Mouse (Mus musculus) bone marrow macrophage, adult 2 months (primary cell): Measurements from ENCODE around the gene Chordc1. TPM values are rescaled to one million over a fixed set of nuclear protein-coding genes. Genes with fewer than 3 reads are reported as not detected.
"Not testable (repeated sequence)": the region's sequence is repeated elsewhere in the genome, so short reads cannot be mapped to it uniquely, and the experiment has no call there.

ENCODE experiments used
- H3K27ac ChIP-seq: 2 replicates; pipeline ENCODE4 v1.5.1; 2012; ENCODE audit warnings: low read depth, low read length; ENCODE audit not compliant: insufficient read depth
- H3K4me1 ChIP-seq: 2 replicates; pipeline ENCODE4 v1.6.1; 2012; ENCODE audit warnings: low read length; ENCODE audit not compliant: control insufficient read depth, insufficient read depth
- H3K4me3 ChIP-seq: 2 replicates; pipeline ENCODE4 v1.5.1; 2012; ENCODE audit warnings: mild to moderate bottlenecking, low read length, moderate library complexity; ENCODE audit not compliant: insufficient read depth
- CTCF ChIP-seq: IDR thresholded peaks from 2 replicates; pipeline ENCODE4 v1.5.1; 2012; ENCODE audit warnings: low read depth, mild to moderate bottlenecking, low read length, moderate library complexity
- POLR2A ChIP-seq: IDR thresholded peaks from 2 replicates; pipeline ENCODE4 v1.6.1; 2012; ENCODE audit warnings: mild to moderate bottlenecking, low read depth, low read length, borderline replicate concordance
- polyA plus RNA-seq: library from polyadenylated mRNA; stranded (reverse); fragments of >200 nt; gene quantifications from 2 replicates; pipeline ENCODE4 v1.2.4, GENCODE M21; 2012; ENCODE audit not compliant: missing spikeins, insufficient read depth, insufficient read length

Gene Chordc1
- polyA plus RNA-seq = 52.3 and 66.3 TPM in 2 replicates

GRCm38 (mm10) chr9:18291571-18292429 is at the start of gene Chordc1:
Gene Chordc1 (plus strand): TSS chr9:18292125.
- H3K4me3 ChIP-seq = peak within 1 kb of the TSS; percentile 98
- TF ChIP-seq POLR2A = no peak
- no peak for TF ChIP-seq CTCF

GRCm38 (mm10) chr9:18275901-18276300 is 16.0 kb upstream of the Chordc1 start:
- TF ChIP-seq POLR2A = no peak
- TF ChIP-seq CTCF = no peak
- H3K4me1 ChIP-seq = no peaks in the 10 kb centered on the region
- H3K27ac ChIP-seq = no peak overlapping the region
- H3K4me3 ChIP-seq = no peak overlapping the region

More at GRCm38 (mm10) chr9:18291571-18292429, at the start of gene Chordc1:
- H3K4me1 ChIP-seq = peaks cover 4% of the 10 kb centered on the region
- H3K27ac ChIP-seq = peak within 1 kb of the TSS; percentile 87

GRCm38 (mm10) chr9:18276844-18277243 is 15.1 kb upstream of the Chordc1 start:
- Histone ChIP-seq H3K4me1 (no peaks in the 10 kb centered on the region), H3K4me3 (no peak overlapping the region), H3K27ac (no peak overlapping the region)
- no peak for TF ChIP-seq CTCF
- TF ChIP-seq POLR2A = no peak

- Histone ChIP-seq H3K4me3 (no peak overlapping the region), H3K27ac (no peak overlapping the region), H3K4me1 (no peaks in the 10 kb centered on the region)
- no peak for TF ChIP-seq CTCF
- no peak for TF ChIP-seq POLR2A
Measured at GRCm38 (mm10) chr9:18277497-18277896, 14.4 kb upstream of the Chordc1 start.

GRCm38 (mm10) chr9:18278693-18279092 is 13.2 kb upstream of the Chordc1 start:
- H3K4me1 ChIP-seq, H3K27ac ChIP-seq, H3K4me3 ChIP-seq: not testable (repeated sequence)

- TF ChIP-seq POLR2A (no peak), CTCF (no peak)
- peak overlapping the region; percentile 98 for H3K4me3 ChIP-seq
- H3K4me1 ChIP-seq = peaks cover 4% of the 10 kb centered on the region
- H3K27ac ChIP-seq = peak overlapping the region; percentile 87
Measured at GRCm38 (mm10) chr9:18292443-18292922, 558 bp downstream of the Chordc1 start.

- H3K27ac ChIP-seq = peak overlapping the region; percentile 87
- TF ChIP-seq CTCF (no peak), POLR2A (no peak)
- H3K4me3 ChIP-seq = peak overlapping the region; percentile 98
- H3K4me1 ChIP-seq = peaks cover 4% of the 10 kb centered on the region
Measured at GRCm38 (mm10) chr9:18293026-18293781, 1.3 kb downstream of the Chordc1 start.

GRCm38 (mm10) chr9:18298301-18298700 is 6.4 kb downstream of the Chordc1 start:
- peaks cover 4% of the 10 kb centered on the region for H3K4me1 ChIP-seq
- H3K27ac ChIP-seq = no peak overlapping the region
- H3K4me3 ChIP-seq = no peak overlapping the region
- no peak for TF ChIP-seq POLR2A
- no peak for TF ChIP-seq CTCF

- H3K27ac ChIP-seq = no peak overlapping the region
- H3K4me3 ChIP-seq = no peak overlapping the region
- H3K4me1 ChIP-seq = no peaks in the 10 kb centered on the region
- TF ChIP-seq POLR2A = no peak
- TF ChIP-seq CTCF = no peak
Measured at GRCm38 (mm10) chr9:18319990-18320389, 28.1 kb downstream of the Chordc1 start.

Other genes starting within 250 kb of the Chordc1 start
- gene Naalad2, start 110.9 kb downstream of the Chordc1 start, polyA plus RNA-seq = not detected in 2 replicates
- 0.24 and 0.41 TPM in 2 replicates for gene Ubtfl1, start 112.3 kb downstream of the Chordc1 start, polyA plus RNA-seq
- not detected in 2 replicates for gene Mbd3l2, start 138.5 kb downstream of the Chordc1 start, polyA plus RNA-seq
- 0.69 and 1.4 TPM in 2 replicates for gene Zfp558, start 186.1 kb downstream of the Chordc1 start, polyA plus RNA-seq
- gene Mbd3l1, start 186.2 kb downstream of the Chordc1 start, polyA plus RNA-seq = not detected in 2 replicates